Mouse (Mus musculus) thymus, adult 2 months (tissue): ENCODE measurements around the gene Kcnh2.

Experiments used
- CTCF ChIP-seq: fragments of 200-500 bp; IDR thresholded peaks from 2 replicates; pipeline ENCODE4 v1.5.1; 2012; ENCODE audit warnings: mild to moderate bottlenecking, control low read depth, low read length, moderate library complexity, borderline replicate concordance; ENCODE audit not compliant: control insufficient read depth, poor library complexity, insufficient read depth; ENCODE audit errors: extremely low read depth
- POLR2A ChIP-seq: fragments of 200-500 bp; IDR thresholded peaks from 2 replicates; pipeline ENCODE4 v1.6.1; 2012; ENCODE audit warnings: mild to moderate bottlenecking, low read length, control low read depth, moderate library complexity; ENCODE audit not compliant: control insufficient read depth, poor library complexity, insufficient read depth; ENCODE audit errors: extremely low read depth

DNA sequence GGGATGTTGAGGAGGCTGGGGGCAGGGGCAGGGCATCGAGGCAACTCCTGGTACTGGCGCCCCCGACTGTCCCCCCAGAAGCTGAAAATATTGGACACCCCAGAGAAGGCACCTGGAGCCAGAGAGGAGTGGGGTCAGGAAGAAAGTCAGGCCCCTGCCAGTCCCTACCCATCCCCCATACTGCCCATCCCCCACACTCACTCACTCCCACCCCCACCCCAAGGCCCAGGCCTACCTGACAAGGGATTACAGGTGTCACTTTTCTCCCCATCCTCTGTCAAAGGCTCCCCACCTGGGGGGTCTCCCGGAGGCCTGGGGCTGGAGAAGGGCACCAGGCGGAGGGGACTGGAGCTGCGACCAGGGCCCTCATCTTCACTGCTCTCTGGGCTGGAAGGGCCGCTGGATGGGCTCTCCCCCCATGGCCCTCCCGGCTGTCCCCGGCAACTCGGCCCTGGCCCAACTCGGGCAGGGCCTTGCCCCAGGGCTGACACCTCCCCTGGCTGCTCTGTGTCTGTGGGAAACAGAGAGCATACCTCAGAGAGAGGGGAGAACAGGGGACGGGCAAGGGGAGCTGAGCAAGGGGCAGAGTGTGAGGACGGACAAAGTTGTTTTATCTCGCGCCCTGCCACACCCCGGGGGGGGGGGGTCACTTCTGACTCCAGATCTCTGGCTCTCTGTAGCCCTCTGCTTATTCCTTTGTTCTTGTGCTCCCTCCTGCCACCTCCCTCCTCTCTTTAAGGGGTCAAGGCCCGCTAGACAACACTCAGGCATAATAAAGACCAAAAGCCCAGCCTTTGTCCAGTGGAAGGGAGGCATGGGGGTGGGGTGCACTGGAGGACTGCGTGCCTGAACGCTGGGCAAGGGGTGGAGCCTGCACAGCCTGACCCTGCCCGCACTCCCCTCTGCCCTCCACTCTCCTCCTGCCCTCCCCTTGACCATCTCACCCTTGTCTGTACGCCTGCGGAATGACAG, 29.4 kb downstream of the Kcnh2 start:
- no peak for TF ChIP-seq CTCF
- no peak for TF ChIP-seq POLR2A
